Mouse (Mus musculus): Measurements from ENCODE around the gene Dcps.
A peak's percentile ranks its signal among the peaks of the same experiment; 100 is the strongest.

DNA sequence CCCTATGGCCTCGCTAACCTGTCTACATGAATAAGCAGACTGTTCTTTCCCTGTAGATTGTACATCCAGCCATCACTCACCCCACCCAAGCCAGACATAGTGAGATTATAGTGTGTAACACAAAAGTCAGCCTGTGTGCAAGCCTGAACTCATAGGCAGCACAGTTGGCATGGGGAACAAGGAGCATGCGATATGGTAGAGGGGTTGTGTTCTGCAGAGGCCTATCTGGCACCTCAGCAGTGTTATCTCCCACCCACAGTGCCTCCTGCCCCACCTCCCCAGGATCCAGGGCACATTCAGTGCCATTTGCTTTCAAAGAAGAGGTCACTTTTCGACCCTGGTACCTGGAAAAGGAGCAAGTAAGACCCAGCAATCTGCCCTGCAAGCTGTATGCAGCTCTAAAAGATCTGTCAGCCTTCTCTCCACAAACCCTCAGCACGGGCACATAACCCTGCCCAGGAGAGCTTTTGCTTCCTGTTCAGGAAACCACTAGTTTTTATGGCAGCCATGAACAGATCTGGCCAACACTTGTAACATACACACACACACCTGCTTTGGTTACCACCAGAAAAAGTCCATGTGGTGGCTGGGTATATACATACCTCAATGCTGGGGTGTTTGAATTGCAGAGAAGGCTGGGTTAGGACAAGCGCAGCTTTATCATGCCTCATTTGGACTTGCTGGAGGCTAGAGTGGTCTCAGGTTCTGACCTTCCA, 53.2 kb downstream of the Dcps start:
- TF ChIP-seq GATA1 (IDR thresholded peaks at IDR 0.05; ENCODE audit: borderline replicate concordance, low read length) (0 out of 3 replicates have a peak, but pooled peaks have one; percentile 21), FLI1 (IDR thresholded peaks at IDR 0.05; ENCODE audit: low read length) (no peak)

Measured in megakaryocyte, embryonic 14.5 days (primary cell).